Mouse (Mus musculus): ENCODE measurements around the gene Mpped2.

DNA sequence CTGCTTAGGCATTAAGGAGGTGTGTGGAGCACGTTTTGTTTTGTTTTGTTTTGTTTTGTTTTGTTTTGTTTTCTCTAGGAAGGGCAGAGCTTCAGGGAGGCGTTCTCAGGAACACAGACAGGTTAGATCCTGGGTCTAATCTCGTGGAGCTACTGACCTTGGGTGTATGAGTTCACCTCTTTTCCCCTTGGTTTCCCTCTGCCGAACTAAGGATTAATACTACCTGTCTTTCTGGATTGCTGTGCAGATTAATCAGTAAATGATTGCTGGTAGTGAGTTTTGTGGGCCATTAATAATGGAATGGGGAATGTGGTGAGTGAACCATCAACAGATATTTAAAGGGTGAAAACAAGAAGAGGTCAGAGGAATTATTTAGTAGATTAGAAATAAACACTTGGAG lies 53.8 kb downstream of the Mpped2 start:
- TF ChIP-seq MAX (IDR thresholded peaks at IDR 0.05; ENCODE audit: low read depth), result no peak
- TF ChIP-seq TCF3 (IDR thresholded peaks at IDR 0.05; ENCODE audit: insufficient read length, low read depth), result no peak
- no peak for TF ChIP-seq POLR2A (IDR thresholded peaks at IDR 0.05; ENCODE audit: insufficient read length, low read depth)

All from myocyte (in vitro differentiated cells).